Mouse (Mus musculus): ENCODE data around the gene Gm12216. TPM values are rescaled to one million over a fixed set of nuclear protein-coding genes. Genes with fewer than 3 reads are reported as not detected.
"Not testable (repeated sequence)": the region's sequence is repeated elsewhere in the genome, so short reads cannot be mapped to it uniquely, and the experiment has no call there.

Gene Gm12216
- polyA plus RNA-seq, 1 experiment, result 1.2 TPM

DNA sequence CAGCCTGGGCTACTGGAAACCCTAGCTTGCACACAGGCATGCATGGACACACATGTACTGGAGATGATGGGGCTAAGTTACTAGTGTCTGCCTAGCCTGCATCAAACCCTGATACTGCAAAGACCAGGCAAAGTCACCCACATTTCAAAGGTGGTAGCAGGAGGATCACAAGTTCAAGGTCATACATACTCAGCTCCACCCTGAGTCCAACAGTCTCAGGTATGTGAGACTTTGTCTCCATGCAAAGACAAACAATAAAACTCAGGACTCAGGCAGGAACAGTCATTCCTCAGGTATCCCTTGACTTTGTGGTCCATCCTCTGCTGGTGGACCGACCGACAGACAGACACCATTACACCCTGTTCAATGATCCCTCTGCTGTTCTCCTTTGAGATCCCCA is 96.6 kb downstream of the Gm12216 start:
- H3K4me3 ChIP-seq (replicated peaks; ENCODE audit: insufficient read depth, low read depth, low read length), result peak overlapping the region; percentile 41
- DNase-seq, result no peak
- TF ChIP-seq CTCF (IDR thresholded peaks at IDR 0.05; ENCODE audit: borderline replicate concordance, insufficient read depth, low read depth, low read length) (no peak), POLR2A (IDR thresholded peaks at IDR 0.05; ENCODE audit: borderline replicate concordance, insufficient read depth, low read length) (no peak)
- H3K27ac ChIP-seq (ENCODE audit: insufficient read depth, low read length), result no peak overlapping the region
- H3K27me3 ChIP-seq (ENCODE audit: control insufficient read depth, insufficient read depth, low read length), result no peaks in the 10 kb centered on the region
- H3K4me1 ChIP-seq (ENCODE audit: control insufficient read depth, insufficient read depth, low read length), result peaks cover 18% of the 10 kb centered on the region
- 64% methylated on average over 2 of the region's 2 CpGs for WGBS

DNA sequence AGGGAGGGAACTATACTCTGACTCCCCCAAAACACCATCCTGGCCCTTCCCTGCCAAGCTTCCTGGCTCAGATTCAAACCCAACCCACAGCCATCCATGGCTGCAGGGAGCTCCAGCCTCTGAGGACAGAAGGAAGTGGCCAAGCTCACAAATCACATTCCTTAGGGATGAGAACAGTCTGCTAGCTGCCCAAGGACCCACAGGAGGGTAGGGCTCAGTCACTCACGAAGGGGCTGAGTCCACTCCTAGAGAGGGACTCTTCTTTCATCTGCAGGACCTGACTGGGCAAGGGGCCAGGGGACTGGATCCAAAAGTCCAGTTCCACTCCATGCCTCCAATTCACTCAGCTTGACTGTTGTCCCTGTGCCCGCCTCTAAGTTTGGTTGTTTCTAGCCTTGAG is 97.2 kb downstream of the Gm12216 start:
- Histone ChIP-seq H3K27ac (ENCODE audit: insufficient read depth, low read length) (no peak overlapping the region), H3K4me3 (replicated peaks; ENCODE audit: insufficient read depth, low read depth, low read length) (no peak overlapping the region), H3K4me1 (ENCODE audit: control insufficient read depth, insufficient read depth, low read length) (peaks cover 18% of the 10 kb centered on the region), H3K27me3 (ENCODE audit: control insufficient read depth, insufficient read depth, low read length) (no peaks in the 10 kb centered on the region)
- 30% methylated on average over 2 of the region's 2 CpGs for WGBS
- DNase-seq, result peak; percentile 44 to 45
- no peak for TF ChIP-seq CTCF (IDR thresholded peaks at IDR 0.05; ENCODE audit: borderline replicate concordance, insufficient read depth, low read depth, low read length)
- no peak for TF ChIP-seq POLR2A (IDR thresholded peaks at IDR 0.05; ENCODE audit: borderline replicate concordance, insufficient read depth, low read length)

DNA sequence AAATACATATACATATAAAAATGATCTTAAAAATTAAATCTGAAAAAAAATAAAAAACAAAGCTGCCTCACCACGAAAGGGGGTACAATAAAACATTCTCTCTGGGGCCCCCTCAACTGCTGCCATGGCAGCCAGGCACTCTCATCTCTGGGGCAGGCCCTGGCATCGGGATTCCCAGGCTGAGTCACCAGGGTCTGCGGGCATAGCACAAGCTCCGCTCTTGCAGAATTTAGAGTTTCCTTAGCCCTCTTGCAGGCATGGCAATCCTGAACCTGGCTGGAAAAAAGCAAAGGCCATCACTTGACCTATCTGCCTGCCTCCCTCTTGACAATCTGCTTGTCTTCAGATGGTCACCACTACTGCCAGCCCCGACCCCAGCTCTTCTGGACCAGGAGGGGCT is 97.8 kb downstream of the Gm12216 start:
- H3K27ac ChIP-seq (ENCODE audit: insufficient read depth, low read length), result no peak overlapping the region
- H3K4me3 ChIP-seq (replicated peaks; ENCODE audit: insufficient read depth, low read depth, low read length), result no peak overlapping the region
- no peak for TF ChIP-seq CTCF (IDR thresholded peaks at IDR 0.05; ENCODE audit: borderline replicate concordance, insufficient read depth, low read depth, low read length)
- no peak for TF ChIP-seq POLR2A (IDR thresholded peaks at IDR 0.05; ENCODE audit: borderline replicate concordance, insufficient read depth, low read length)
- no peak for DNase-seq
- WGBS, result 71% methylated on average over 5 of the region's 5 CpGs
- H3K27me3 ChIP-seq (ENCODE audit: control insufficient read depth, insufficient read depth, low read length), result no peaks in the 10 kb centered on the region
- peaks cover 18% of the 10 kb centered on the region for H3K4me1 ChIP-seq (ENCODE audit: control insufficient read depth, insufficient read depth, low read length)

DNA sequence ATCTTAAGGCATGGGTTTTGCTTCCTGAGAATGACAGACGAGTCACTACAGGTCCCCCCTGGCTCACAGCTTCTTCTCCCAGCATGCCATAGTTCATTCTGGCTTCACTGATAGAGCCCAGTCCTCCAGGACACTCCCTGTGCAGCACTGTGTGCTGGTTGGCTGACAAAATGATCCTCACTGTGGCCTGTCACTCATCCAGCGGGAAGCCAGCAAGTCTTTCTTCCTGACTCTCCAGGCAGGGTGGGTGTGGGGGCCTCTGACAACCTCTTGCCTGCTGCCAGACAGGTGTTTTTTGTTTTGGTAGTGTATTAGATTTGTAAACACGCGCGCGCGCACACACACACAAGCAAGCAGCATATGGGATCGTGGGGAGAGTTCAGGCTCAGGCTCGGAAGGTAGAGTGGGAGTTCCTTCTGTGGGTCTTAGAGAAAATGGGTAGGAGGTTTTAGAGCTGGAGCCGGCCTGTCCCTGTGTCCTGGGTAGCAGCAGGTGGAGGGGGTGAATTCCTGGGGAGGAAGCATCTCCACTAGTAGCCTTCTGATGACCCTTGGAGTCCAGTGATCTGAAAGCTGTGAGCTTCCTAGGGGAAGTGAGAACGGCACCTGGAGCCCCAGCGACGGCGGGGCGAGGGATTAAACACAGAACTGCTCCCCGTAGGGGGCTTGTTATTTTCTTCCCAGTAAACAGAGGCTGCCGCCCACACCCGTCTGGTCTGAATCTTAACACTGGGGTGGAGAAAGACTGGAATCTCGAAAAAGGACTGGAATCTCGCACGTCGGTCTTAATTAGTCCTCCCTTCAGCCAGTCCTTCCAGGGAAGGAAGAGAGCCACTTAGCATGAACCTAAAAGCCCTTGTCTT is 99.3 kb downstream of the Gm12216 start:
- TF ChIP-seq CTCF (IDR thresholded peaks at IDR 0.05; ENCODE audit: borderline replicate concordance, insufficient read depth, low read depth, low read length), result no peak
- no peak for TF ChIP-seq POLR2A (IDR thresholded peaks at IDR 0.05; ENCODE audit: borderline replicate concordance, insufficient read depth, low read length)
- H3K4me1 ChIP-seq (ENCODE audit: control insufficient read depth, insufficient read depth, low read length), result peaks cover 18% of the 10 kb centered on the region
- no peak overlapping the region for H3K27ac ChIP-seq (ENCODE audit: insufficient read depth, low read length)
- DNase-seq, result no peak
- WGBS, result 43% methylated on average over 22 of the region's 22 CpGs
- H3K4me3 ChIP-seq (replicated peaks; ENCODE audit: insufficient read depth, low read depth, low read length), result no peak overlapping the region
- H3K27me3 ChIP-seq (ENCODE audit: control insufficient read depth, insufficient read depth, low read length), result no peaks in the 10 kb centered on the region

DNA sequence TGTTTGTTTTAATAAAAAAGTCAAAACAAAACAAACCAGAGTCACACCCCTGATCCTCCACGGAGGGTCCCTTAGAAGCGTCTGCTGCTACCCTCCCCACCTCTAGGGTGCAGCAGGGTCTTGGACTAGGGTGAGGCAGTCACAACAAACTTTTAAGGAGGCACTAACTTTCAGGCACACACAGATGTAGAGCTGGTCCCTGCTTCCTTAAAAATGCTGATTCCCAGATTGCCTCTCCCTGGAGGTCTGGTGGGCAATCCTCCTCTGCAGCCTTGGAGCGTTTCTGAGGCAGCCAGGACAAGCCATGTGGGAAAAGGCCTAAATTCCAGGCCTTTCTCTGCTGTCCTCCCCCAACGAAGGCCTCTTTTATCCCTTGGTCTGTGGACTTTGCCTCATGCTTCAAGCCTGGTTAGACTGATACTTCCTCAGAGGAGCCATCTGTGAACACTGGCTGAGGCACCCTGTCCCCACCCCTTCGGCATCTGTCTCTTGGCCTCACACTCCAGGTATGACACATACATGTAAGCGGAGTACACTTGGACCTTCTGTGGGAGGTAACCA is 100.2 kb downstream of the Gm12216 start:
- H3K4me1 ChIP-seq (ENCODE audit: control insufficient read depth, insufficient read depth, low read length), result peaks cover 18% of the 10 kb centered on the region
- WGBS, result 59% methylated on average over 6 of the region's 6 CpGs
- H3K27ac ChIP-seq (ENCODE audit: insufficient read depth, low read length), result no peak overlapping the region
- H3K27me3 ChIP-seq (ENCODE audit: control insufficient read depth, insufficient read depth, low read length), result no peaks in the 10 kb centered on the region
- no peak for DNase-seq
- TF ChIP-seq POLR2A (IDR thresholded peaks at IDR 0.05; ENCODE audit: borderline replicate concordance, insufficient read depth, low read length) (no peak), CTCF (IDR thresholded peaks at IDR 0.05; ENCODE audit: borderline replicate concordance, insufficient read depth, low read depth, low read length) (no peak)
- no peak overlapping the region for H3K4me3 ChIP-seq (replicated peaks; ENCODE audit: insufficient read depth, low read depth, low read length)

DNA sequence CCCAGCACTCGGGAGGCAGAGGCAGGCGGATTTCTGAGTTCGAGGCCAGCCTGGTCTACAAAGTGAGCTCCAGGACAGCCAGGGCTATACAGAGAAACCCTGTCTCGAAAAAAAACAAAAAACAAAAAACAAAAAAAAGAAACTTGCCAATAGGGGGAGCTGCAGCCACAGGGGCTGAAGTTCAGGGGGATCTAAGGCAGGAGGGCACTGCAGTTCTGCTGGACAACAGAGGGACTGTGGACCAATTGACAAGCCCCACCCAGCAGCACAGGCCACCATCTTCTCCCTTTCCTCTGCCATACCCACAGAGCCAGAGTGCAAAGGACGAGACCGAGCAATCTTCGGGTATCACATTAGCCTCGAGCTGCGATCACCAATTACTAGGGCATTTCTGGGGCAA is 101.0 kb downstream of the Gm12216 start:
- H3K4me1 ChIP-seq (ENCODE audit: control insufficient read depth, insufficient read depth, low read length), result peaks cover 18% of the 10 kb centered on the region
- H3K27ac ChIP-seq (ENCODE audit: insufficient read depth, low read length); H3K4me3 ChIP-seq (replicated peaks; ENCODE audit: insufficient read depth, low read depth, low read length); DNase-seq; H3K27me3 ChIP-seq (ENCODE audit: control insufficient read depth, insufficient read depth, low read length): not testable (repeated sequence)
- 87% methylated on average over 9 of the region's 9 CpGs for WGBS

DNA sequence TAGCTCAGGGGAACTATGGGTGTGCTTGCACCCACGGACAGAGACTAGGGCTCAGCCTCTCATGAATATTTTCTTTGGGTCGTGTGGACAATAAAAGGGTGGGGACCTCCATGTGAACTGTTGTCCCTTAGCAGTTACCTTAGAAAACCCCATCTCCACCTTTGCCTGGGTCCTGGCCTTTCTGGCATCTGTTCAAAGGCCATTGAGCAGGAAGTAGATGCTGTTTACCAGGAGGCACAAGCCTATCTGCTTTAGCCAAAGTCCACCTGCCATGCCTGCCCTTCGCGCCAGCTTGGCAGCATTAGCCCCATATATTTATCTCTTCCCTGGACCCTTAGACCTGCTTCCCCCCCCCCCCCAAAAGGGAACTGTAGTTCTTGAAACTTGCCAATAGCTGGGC is 101.4 kb downstream of the Gm12216 start:
- Histone ChIP-seq H3K27ac (ENCODE audit: insufficient read depth, low read length) (no peak overlapping the region), H3K27me3 (ENCODE audit: control insufficient read depth, insufficient read depth, low read length) (no peaks in the 10 kb centered on the region), H3K4me3 (replicated peaks; ENCODE audit: insufficient read depth, low read depth, low read length) (no peak overlapping the region), H3K4me1 (ENCODE audit: control insufficient read depth, insufficient read depth, low read length) (peaks cover 18% of the 10 kb centered on the region)
- no peak for DNase-seq
- WGBS, result 91% methylated on average over 4 of the region's 4 CpGs
- TF ChIP-seq CTCF (IDR thresholded peaks at IDR 0.05; ENCODE audit: borderline replicate concordance, insufficient read depth, low read depth, low read length), result no peak
- no peak for TF ChIP-seq POLR2A (IDR thresholded peaks at IDR 0.05; ENCODE audit: borderline replicate concordance, insufficient read depth, low read length)

DNA sequence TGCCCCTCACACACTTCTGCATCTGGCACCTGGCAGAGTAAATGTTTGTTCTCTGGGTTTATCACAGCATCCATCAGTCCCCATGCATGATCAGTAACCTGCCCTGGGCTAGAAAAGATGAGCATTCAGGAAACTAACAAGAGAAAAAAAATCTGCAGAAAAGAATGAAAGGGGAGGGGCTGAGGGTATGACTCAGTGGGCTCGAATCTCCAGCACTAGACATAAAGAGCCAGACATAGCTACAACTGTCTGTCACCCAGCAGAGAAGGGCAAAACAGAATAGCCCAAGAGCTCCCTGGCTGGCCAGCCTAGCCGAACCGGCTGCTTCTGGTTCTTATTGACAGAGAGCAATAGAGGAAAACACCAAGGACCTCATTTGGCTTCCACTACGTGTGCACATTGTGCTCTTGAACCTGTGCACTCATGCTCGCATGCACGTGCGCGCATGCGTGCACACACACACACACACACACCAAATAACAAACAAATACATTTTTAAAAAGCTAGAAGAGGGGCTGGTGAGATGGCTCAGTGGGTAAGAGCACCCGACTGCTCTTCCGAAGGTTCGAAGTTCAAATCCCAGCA is 104.0 kb downstream of the Gm12216 start:
- H3K4me1 ChIP-seq (ENCODE audit: control insufficient read depth, insufficient read depth, low read length), result peaks cover 12% of the 10 kb centered on the region
- H3K4me3 ChIP-seq (replicated peaks; ENCODE audit: insufficient read depth, low read depth, low read length), result no peak overlapping the region
- DNase-seq, result no peak
- no peaks in the 10 kb centered on the region for H3K27me3 ChIP-seq (ENCODE audit: control insufficient read depth, insufficient read depth, low read length)
- no peak overlapping the region for H3K27ac ChIP-seq (ENCODE audit: insufficient read depth, low read length)
- no peak for TF ChIP-seq CTCF (IDR thresholded peaks at IDR 0.05; ENCODE audit: borderline replicate concordance, insufficient read depth, low read depth, low read length)
- TF ChIP-seq POLR2A (IDR thresholded peaks at IDR 0.05; ENCODE audit: borderline replicate concordance, insufficient read depth, low read length), result no peak
- 81% methylated on average over 12 of the region's 12 CpGs for whole genome bisulfite sequencing

Measured in cerebellum, adult 2 months (tissue).